Mouse (Mus musculus) embryonic facial prominence, embryonic 11.5 days (tissue): ENCODE data around the gene Spred2. TPM values are rescaled to one million over a fixed set of nuclear protein-coding genes. Genes with fewer than 3 reads are reported as not detected.

ENCODE experiments used
- ATAC-seq: fragments of 200-750 bp; cut with Nextera tagmentation; replicated peaks from 2 replicates; pipeline ENCODE4 v1.8.0; 2017; ENCODE audit warnings: low read depth; ENCODE audit not compliant: insufficient number of reproducible peaks, low FRiP score, low TSS enrichment
- DNase-seq: peaks from one replicate; pipeline ENCODE4 v3.0.0-alpha.2; 2015; ENCODE audit warnings: low spot score
- H3K27ac ChIP-seq: fragments of 300-500 bp; sonication (generic); replicated peaks from 2 replicates; pipeline ENCODE4 v1.5.1; 2014; ENCODE audit warnings: mild to moderate bottlenecking, low read depth, low read length, control low read depth
- H3K27me3 ChIP-seq: fragments of 300-500 bp; sonication (generic); 2 replicates; pipeline ENCODE4 v1.6.1; 2014; ENCODE audit warnings: mild to moderate bottlenecking, low read length, moderate library complexity, mixed read lengths; ENCODE audit not compliant: control insufficient read depth, insufficient read depth
- H3K36me3 ChIP-seq: fragments of 300-500 bp; sonication (generic); replicated peaks from 2 replicates; pipeline ENCODE4 v1.6.1; 2014; ENCODE audit warnings: low read depth, mild to moderate bottlenecking, low read length, moderate library complexity, mixed read lengths; ENCODE audit not compliant: control insufficient read depth, insufficient read depth
- H3K4me1 ChIP-seq: fragments of 300-500 bp; sonication (generic); 2 replicates; pipeline ENCODE4 v1.6.1; 2014; ENCODE audit warnings: low read length, mixed read lengths; ENCODE audit not compliant: control insufficient read depth, insufficient read depth
- H3K4me2 ChIP-seq: fragments of 300-500 bp; sonication (generic); 2 replicates; pipeline ENCODE4 v1.6.1; 2014; ENCODE audit warnings: low read depth, mild to moderate bottlenecking, control low read depth, low read length, moderate library complexity
- H3K4me3 ChIP-seq: fragments of 300-500 bp; sonication (generic); 2 replicates; pipeline ENCODE4 v1.5.1; 2014; ENCODE audit warnings: low read depth, low read length, control low read depth
- H3K9ac ChIP-seq: fragments of 300-500 bp; sonication (generic); replicated peaks from 2 replicates; pipeline ENCODE4 v1.6.1; 2014; ENCODE audit warnings: mild to moderate bottlenecking, control low read depth, low read length
- H3K9me3 ChIP-seq: fragments of 300-500 bp; sonication (generic); replicated peaks from 2 replicates; pipeline ENCODE4 v1.6.1; 2016; ENCODE audit warnings: mild to moderate bottlenecking, low read length, inconsistent platforms, mixed read lengths; ENCODE audit not compliant: control insufficient read depth
- WGBS: fragments of 180-500 bp; shearing (Covaris S2); extraction: QIAGEN DNeasy Blood & Tissue Kit; methylation state at CpG from one replicate; pipeline ENCODE4 v1.1.7; 2014; 5-methylcytosine and 5-hydroxymethylcytosine counted together
- polyA plus RNA-seq: library from polyadenylated mRNA; unstranded; fragments of >200 nt; fragmentation: Nextera tagmentation; extraction: Ambion mirVana; gene quantifications from 2 replicates; pipeline ENCODE4 v1.2.1, GENCODE M21; 2014

The Spred2 gene
- polyA plus RNA-seq, 1 experiment from 2014 or later: 6.4 TPM

DNA sequence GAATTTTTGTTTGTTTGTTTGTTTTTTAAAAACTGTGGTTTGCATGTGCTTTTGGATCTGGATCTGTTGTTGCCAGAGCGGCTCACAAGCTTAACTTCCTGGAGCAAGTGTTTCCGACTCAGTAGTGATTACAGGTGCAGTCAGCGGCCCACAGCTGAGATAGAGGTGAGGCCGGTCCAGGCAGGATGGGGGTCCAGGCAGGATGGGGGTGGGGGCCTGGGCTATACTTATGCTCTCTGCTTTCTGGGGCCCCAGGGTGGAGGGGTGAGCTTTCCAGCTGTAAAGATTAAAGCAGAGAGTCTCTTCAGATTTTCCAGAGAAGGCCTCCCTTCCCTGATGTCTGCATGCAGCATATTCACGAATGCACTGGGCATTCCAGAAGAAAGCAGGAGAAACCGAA, 64.5 kb downstream of the Spred2 start:
- peaks cover 3% of the 10 kb centered on the region for H3K4me1 ChIP-seq
- H3K9ac ChIP-seq: no peak overlapping the region
- H3K4me2 ChIP-seq: no peak overlapping the region
- DNase-seq (no peak), ATAC-seq (no peak)
- 70% methylated on average over 6 of the region's 6 CpGs for WGBS
- no peaks in the 10 kb centered on the region for H3K9me3 ChIP-seq
- H3K36me3 ChIP-seq: no peaks in the 10 kb centered on the region
- no peaks in the 10 kb centered on the region for H3K27me3 ChIP-seq
- no peak overlapping the region for H3K4me3 ChIP-seq
- H3K27ac ChIP-seq: no peak overlapping the region

DNA sequence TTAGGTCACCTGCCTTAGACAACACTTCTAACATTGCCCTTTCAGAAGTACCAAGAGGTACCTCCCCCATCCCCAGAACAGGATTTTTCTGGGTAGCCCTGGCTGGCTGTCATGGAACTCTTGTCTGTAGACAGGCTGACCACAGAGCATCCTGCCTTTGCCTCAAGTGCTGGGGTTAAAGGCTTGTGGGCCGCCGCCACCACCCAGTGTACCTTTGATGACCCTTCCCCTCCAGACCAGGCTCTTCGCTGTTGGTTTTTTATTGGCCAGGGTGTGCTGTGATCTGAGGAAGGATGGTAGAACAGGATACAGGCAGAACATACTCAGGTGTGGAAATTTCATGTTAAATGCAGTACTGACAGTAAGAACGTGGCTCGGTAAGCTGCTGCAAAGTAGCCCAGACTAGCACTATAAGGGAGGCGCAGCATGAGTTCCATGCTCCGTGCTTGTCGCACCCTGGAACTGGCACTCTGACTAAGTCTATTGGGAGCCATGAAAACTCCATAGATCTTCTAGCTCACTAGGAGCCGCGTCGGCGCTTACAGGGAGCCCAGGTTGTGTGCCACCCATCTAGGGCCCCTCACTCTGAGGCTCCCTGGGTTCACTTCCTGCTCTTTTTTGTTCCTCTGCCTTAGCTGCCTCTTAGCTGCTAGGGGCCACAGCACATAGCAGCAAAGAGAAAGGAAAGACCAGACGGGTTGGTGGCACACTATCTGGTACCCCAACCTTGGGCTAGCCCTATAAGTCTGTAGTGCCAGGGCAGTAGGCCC, 65.2 kb downstream of the Spred2 start:
- no peak overlapping the region for H3K4me2 ChIP-seq
- no peak overlapping the region for H3K9ac ChIP-seq
- WGBS: 88% methylated on average over 13 of the region's 13 CpGs
- no peaks in the 10 kb centered on the region for H3K9me3 ChIP-seq
- no peaks in the 10 kb centered on the region for H3K27me3 ChIP-seq
- H3K27ac ChIP-seq: no peak overlapping the region
- no peak for ATAC-seq
- H3K4me1 ChIP-seq: peaks cover 3% of the 10 kb centered on the region
- H3K36me3 ChIP-seq: no peaks in the 10 kb centered on the region
- no peak for DNase-seq
- no peak overlapping the region for H3K4me3 ChIP-seq

DNA sequence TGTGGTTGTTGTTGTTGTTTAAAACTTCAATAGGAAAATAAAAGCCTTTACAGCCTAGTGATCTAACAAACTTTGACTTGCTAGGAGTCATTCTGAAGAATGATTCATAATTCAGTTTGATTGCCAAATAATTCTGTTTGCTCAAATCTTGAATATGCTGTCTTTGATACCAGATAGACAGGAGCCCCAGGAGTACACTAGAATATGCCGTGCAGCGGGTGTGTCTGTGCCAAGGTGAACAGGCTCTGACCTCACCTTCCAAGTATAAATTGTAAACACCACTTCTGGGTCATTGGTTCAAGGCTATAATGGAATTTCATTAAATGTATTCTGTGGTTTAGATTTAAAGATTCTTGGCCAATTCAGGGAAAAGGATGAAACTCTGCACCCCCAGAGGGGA, 66.6 kb downstream of the Spred2 start:
- no peak for ATAC-seq
- peaks cover 3% of the 10 kb centered on the region for H3K4me1 ChIP-seq
- H3K9ac ChIP-seq: no peak overlapping the region
- no peak overlapping the region for H3K4me3 ChIP-seq
- H3K36me3 ChIP-seq: no peaks in the 10 kb centered on the region
- H3K27me3 ChIP-seq: no peaks in the 10 kb centered on the region
- DNase-seq: no peak
- H3K9me3 ChIP-seq: no peaks in the 10 kb centered on the region
- H3K4me2 ChIP-seq: no peak overlapping the region
- no peak overlapping the region for H3K27ac ChIP-seq
- 60% methylated on average over 2 of the region's 2 CpGs for WGBS

DNA sequence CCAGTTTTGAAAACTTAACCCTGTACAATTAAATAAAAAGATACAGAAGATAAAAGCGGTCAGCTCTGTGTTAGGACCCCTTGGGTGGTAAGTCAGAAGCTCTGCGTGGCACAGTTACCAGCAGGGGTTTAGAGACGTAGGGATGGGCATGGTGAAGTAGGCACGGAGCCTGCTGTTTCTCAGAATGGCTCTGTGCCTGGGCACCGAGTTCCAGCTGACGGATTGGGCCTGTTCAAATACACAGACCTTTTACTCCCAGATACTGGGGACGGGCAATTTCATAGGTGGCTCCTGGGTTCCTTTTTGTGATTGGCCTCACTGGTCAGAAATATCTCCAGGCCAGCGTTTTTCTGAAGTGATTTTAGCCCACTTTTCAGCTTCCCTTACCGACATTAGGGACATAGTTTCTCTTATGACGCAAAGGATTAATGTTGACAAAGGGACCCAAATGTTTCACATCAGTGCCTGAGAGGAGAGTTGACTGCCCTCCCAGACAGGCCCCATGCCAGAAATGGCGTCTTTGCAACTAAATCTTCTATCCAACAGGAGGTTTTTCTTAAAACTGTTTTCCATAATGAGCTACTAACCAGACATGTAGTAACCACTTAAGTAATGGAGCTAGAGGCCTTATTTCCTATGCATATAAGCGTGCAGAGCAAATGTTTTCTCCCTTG, 67.3 kb downstream of the Spred2 start:
- 64% methylated on average over 12 of the region's 12 CpGs for WGBS
- H3K27me3 ChIP-seq: no peaks in the 10 kb centered on the region
- H3K4me1 ChIP-seq: peaks cover 3% of the 10 kb centered on the region

DNA sequence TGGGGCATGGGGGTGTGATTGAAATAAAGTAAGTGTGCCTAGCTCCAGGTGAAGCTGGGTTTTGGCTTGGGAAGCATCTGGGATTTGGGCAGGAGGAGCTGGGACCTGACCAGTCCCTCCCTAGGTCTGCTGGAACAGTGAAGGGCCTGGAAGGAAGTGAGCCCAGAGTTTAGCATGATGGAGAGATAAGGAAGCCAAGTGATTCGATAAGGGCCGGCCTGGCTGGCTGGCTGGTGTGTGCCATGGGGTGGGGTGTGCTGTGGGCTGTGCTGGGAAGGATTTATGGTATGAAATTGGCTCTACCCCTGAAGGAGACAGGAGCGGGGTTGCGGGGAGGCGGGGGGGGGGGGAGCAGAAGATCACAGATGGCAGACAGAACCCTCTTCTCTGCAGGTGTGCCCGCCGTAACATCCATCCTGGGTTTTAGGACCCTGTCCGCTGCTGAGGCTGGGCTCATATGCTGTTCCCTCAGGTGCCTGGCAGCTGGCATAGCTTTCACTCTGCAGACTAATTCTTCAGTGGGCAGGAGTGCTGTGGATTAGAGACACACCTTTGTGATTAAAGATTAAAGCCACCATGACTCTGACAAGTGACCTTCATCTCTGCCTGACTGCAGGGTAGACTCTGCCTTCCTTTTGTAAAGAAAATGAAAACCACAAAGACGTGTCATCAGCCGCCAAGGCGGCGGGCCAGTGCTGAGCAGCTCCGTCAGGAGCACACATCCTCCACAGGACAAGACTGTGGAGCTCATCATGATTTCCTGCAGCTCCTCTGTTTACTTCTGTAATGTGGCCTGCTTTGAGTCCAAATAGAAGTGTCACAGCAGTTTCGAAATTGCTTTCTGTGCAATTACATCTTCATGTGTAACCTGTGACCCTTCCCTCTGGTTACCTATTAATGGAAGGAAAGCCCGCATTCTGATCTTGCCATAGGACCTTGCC, 68.4 kb downstream of the Spred2 start:
- Histone ChIP-seq H3K36me3 (no peaks in the 10 kb centered on the region), H3K9ac (no peak overlapping the region), H3K27me3 (no peaks in the 10 kb centered on the region), H3K4me2 (no peak overlapping the region), H3K4me3 (no peak overlapping the region), H3K27ac (no peak overlapping the region), H3K4me1 (no peaks in the 10 kb centered on the region), H3K9me3 (no peaks in the 10 kb centered on the region)
- no peak for DNase-seq
- no peak for ATAC-seq
- 71% methylated on average over 13 of the region's 15 CpGs for WGBS

More for the DNA sequence above, 67.3 kb downstream of the Spred2 start:
- ATAC-seq (no peak), DNase-seq (no peak)
- H3K9me3 ChIP-seq: no peaks in the 10 kb centered on the region
- no peak overlapping the region for H3K27ac ChIP-seq
- H3K4me3 ChIP-seq: no peak overlapping the region
- H3K4me2 ChIP-seq: no peak overlapping the region
- no peaks in the 10 kb centered on the region for H3K36me3 ChIP-seq
- H3K9ac ChIP-seq: no peak overlapping the region

DNA sequence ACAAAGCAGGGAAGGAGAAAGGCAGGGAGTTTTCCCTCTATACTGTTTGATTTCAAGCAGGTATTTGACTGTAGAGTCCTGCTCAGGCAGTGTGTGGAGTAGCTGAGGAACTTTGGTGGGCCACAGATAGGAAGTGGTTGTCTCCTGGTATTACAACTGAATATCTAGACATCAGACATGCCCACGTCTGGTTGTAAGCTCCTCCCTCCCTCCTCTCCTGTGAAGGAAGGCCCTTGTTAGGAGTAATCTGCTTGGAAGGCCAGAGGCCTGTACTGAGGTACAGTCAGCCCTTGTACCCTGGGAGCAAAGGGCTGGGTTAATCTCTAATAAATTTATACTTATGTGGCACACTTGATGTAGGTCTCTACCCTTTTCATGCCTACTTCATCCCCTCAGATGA, 69.6 kb downstream of the Spred2 start:
- no peaks in the 10 kb centered on the region for H3K9me3 ChIP-seq
- no peak overlapping the region for H3K4me3 ChIP-seq
- 6% methylated on average over 1 of the region's 1 CpGs for WGBS
- no peak for DNase-seq
- no peak overlapping the region for H3K9ac ChIP-seq
- no peaks in the 10 kb centered on the region for H3K27me3 ChIP-seq
- no peaks in the 10 kb centered on the region for H3K36me3 ChIP-seq
- H3K4me1 ChIP-seq: no peaks in the 10 kb centered on the region
- no peak overlapping the region for H3K4me2 ChIP-seq
- no peak overlapping the region for H3K27ac ChIP-seq
- no peak for ATAC-seq

DNA sequence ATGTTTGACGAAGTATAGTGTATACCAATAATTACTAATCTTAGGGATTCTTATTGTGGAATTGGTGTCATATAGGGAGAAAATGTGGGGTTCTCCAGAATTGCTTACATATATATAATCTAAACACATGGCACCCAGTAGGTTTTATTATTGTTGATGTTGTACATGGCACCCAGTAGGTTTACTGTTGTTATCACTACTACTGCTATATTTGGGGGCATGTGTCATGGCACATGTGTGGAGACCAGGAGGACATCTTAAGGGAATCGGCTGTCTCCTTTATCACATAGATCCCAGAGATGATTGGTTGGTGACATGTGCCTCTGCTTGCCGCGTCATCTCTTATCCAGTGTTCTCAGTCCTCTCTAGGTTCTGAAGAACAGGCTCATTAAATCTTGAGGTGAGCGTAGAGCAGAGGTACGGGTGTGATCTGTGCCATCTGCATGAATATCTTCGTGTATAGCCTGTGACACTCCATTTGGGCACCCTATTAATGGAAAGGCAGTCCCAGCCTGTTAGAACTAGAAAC, 70.2 kb downstream of the Spred2 start:
- H3K9me3 ChIP-seq: no peaks in the 10 kb centered on the region
- no peaks in the 10 kb centered on the region for H3K36me3 ChIP-seq
- no peak for DNase-seq
- no peaks in the 10 kb centered on the region for H3K4me1 ChIP-seq
- H3K9ac ChIP-seq: no peak overlapping the region
- H3K27me3 ChIP-seq: no peaks in the 10 kb centered on the region
- no peak overlapping the region for H3K4me3 ChIP-seq
- no peak overlapping the region for H3K27ac ChIP-seq
- no peak for ATAC-seq
- 92% methylated on average over 7 of the region's 7 CpGs for WGBS
- no peak overlapping the region for H3K4me2 ChIP-seq
